Mouse (Mus musculus): ENCODE measurements around the gene Mipol1. TPM values are rescaled to one million over a fixed set of nuclear protein-coding genes. Genes with fewer than 3 reads are reported as not detected.

Gene Mipol1
- polyA plus RNA-seq (2014; fragmentation: Nextera tagmentation; extraction: Ambion mirVana), result 4.9 and 5.0 TPM in 2 replicates

- under 1% methylated on average over 58 of the region's 58 CpGs for WGBS
- peak within 1 kb of the TSS; percentile 69 for H3K4me2 ChIP-seq (replicated peaks)
- H3K27me3 ChIP-seq (ENCODE audit: control insufficient read depth, insufficient read depth, low read length), result no peaks in the 10 kb centered on the region
- no peaks in the 10 kb centered on the region for H3K36me3 ChIP-seq (replicated peaks; ENCODE audit: control insufficient read depth, insufficient read depth)
- H3K9ac ChIP-seq, result peak within 1 kb of the TSS; percentile 76
- DNase-seq (ENCODE audit: low spot score) (peak; percentile 94), ATAC-seq (ENCODE audit: low FRiP score) (peak; percentile 99)
- peak within 1 kb of the TSS; percentile 86 for H3K4me3 ChIP-seq (replicated peaks; ENCODE audit: low read length)
- H3K9me3 ChIP-seq (ENCODE audit: control insufficient read depth, low read length), result no peaks in the 10 kb centered on the region
- H3K27ac ChIP-seq, result peak within 1 kb of the TSS; percentile 83
- peaks cover 10% of the 10 kb centered on the region for H3K4me1 ChIP-seq (replicated peaks; ENCODE audit: control insufficient read depth, insufficient read depth, low read length)
These were observed at the start of gene Mipol1, which contains the start of gene Prps1l3 for GRCm38 (mm10) chr12:57230192-57230706. Mipol1 (plus strand) TSS chr12:57230427. Prps1l3 (plus strand) TSS chr12:57230412.

GRCm38 (mm10) chr12:57184401-57185147, 45.7 kb upstream of the Mipol1 start:
- Histone ChIP-seq H3K4me3 (replicated peaks; ENCODE audit: low read length) (no peak overlapping the region), H3K9me3 (ENCODE audit: control insufficient read depth, low read length) (no peaks in the 10 kb centered on the region), H3K27ac (no peak overlapping the region), H3K27me3 (ENCODE audit: control insufficient read depth, insufficient read depth, low read length) (no peaks in the 10 kb centered on the region), H3K4me2 (replicated peaks) (no peak overlapping the region), H3K4me1 (replicated peaks; ENCODE audit: control insufficient read depth, insufficient read depth, low read length) (no peaks in the 10 kb centered on the region), H3K36me3 (replicated peaks; ENCODE audit: control insufficient read depth, insufficient read depth) (no peaks in the 10 kb centered on the region), H3K9ac (no peak overlapping the region)
- 66% methylated on average over 2 of the region's 2 CpGs for WGBS
- ATAC-seq (ENCODE audit: low FRiP score), result no peak
- DNase-seq (ENCODE audit: low spot score), result peak; percentile 62

DNA sequence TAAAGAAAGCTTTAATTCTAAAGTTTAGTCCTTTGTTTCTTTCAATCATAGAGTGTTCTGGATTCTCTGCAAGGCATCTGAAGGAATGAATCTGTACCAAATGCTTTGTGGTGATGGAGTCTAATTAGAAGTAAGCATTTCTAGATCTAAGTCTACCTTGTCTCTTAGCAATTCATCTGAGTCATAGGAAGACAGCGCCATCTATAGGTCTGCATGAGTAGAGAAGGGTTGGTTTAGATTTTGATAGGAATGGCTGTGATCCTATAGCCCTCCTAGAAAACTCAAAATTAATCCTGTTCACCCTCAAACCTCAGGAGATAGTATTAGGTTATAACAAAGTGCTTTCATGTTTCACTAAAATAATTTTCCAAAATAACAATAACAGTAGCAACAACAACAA, 44.8 kb upstream of the Mipol1 start:
- no peak for DNase-seq (ENCODE audit: low spot score)
- WGBS, result 0% methylated on average over 1 of the region's 1 CpGs
- H3K27ac ChIP-seq, result no peak overlapping the region

DNA sequence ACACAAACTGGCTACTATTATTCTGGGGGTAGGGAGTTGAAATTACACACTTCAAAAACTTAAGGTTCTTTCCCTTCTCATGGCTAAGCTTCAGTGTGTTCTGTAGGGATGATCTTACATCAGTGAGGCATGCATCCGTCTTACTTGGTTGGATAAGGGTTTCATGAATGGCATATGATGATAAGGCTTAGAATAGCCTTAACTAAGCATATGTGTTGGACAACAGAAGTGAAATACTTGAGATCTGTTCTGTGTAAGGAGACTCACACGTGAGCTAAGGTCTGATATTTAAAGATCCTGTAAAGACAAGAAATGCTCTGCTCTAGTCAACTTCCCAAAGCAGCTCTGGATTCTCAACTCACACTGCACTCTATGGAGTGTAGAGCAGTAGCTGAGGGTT, 44.1 kb upstream of the Mipol1 start:
- WGBS, result 84% methylated on average over 2 of the region's 2 CpGs
- H3K4me2 ChIP-seq (replicated peaks), result no peak overlapping the region
- no peak for ATAC-seq (ENCODE audit: low FRiP score)

More for the DNA sequence above, 44.8 kb upstream of the Mipol1 start:
- H3K4me3 ChIP-seq (replicated peaks; ENCODE audit: low read length), result no peak overlapping the region
- no peaks in the 10 kb centered on the region for H3K27me3 ChIP-seq (ENCODE audit: control insufficient read depth, insufficient read depth, low read length)
- no peaks in the 10 kb centered on the region for H3K36me3 ChIP-seq (replicated peaks; ENCODE audit: control insufficient read depth, insufficient read depth)
- no peak overlapping the region for H3K9ac ChIP-seq
- no peak for ATAC-seq (ENCODE audit: low FRiP score)
- no peak overlapping the region for H3K4me2 ChIP-seq (replicated peaks)
- no peaks in the 10 kb centered on the region for H3K4me1 ChIP-seq (replicated peaks; ENCODE audit: control insufficient read depth, insufficient read depth, low read length)
- H3K9me3 ChIP-seq (ENCODE audit: control insufficient read depth, low read length), result no peaks in the 10 kb centered on the region

GRCm38 (mm10) chr12:57187032-57187431, 43.2 kb upstream of the Mipol1 start:
- no peak for DNase-seq (ENCODE audit: low spot score)
- no peak overlapping the region for H3K9ac ChIP-seq
- no peaks in the 10 kb centered on the region for H3K36me3 ChIP-seq (replicated peaks; ENCODE audit: control insufficient read depth, insufficient read depth)
- H3K4me2 ChIP-seq (replicated peaks), result no peak overlapping the region
- no peaks in the 10 kb centered on the region for H3K27me3 ChIP-seq (ENCODE audit: control insufficient read depth, insufficient read depth, low read length)
- no peak for ATAC-seq (ENCODE audit: low FRiP score)
- no peak overlapping the region for H3K4me3 ChIP-seq (replicated peaks; ENCODE audit: low read length)
- no peaks in the 10 kb centered on the region for H3K4me1 ChIP-seq (replicated peaks; ENCODE audit: control insufficient read depth, insufficient read depth, low read length)
- H3K9me3 ChIP-seq (ENCODE audit: control insufficient read depth, low read length), result no peaks in the 10 kb centered on the region
- H3K27ac ChIP-seq, result no peak overlapping the region
- 88% methylated on average over 4 of the region's 4 CpGs for whole genome bisulfite sequencing

More for the DNA sequence above, 44.1 kb upstream of the Mipol1 start:
- Histone ChIP-seq H3K9me3 (ENCODE audit: control insufficient read depth, low read length) (no peaks in the 10 kb centered on the region), H3K9ac (no peak overlapping the region), H3K27me3 (ENCODE audit: control insufficient read depth, insufficient read depth, low read length) (no peaks in the 10 kb centered on the region), H3K4me1 (replicated peaks; ENCODE audit: control insufficient read depth, insufficient read depth, low read length) (no peaks in the 10 kb centered on the region), H3K36me3 (replicated peaks; ENCODE audit: control insufficient read depth, insufficient read depth) (no peaks in the 10 kb centered on the region), H3K4me3 (replicated peaks; ENCODE audit: low read length) (no peak overlapping the region), H3K27ac (no peak overlapping the region)
- no peak for DNase-seq (ENCODE audit: low spot score)

DNA sequence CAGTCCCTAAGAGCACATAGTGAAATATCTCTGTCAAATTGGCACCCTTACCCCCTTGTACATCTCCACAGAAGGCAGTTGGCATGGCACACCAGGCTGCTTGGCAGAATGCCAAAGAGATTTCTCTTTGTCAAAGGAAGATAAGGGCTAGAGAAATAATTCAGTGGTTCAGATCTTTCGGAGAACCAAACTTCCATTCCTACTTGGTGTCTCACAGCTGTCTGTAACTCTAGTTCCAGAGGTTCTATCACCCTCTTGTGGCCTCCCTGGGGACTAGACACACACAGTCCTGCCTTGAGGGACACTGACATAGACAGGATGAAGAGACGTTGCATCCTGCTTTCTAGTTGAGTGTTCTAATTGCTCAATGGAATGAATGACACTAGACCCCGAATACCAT, 35.6 kb upstream of the Mipol1 start:
- Histone ChIP-seq H3K27ac (no peak overlapping the region), H3K9ac (no peak overlapping the region), H3K4me2 (replicated peaks) (no peak overlapping the region), H3K9me3 (ENCODE audit: control insufficient read depth, low read length) (no peaks in the 10 kb centered on the region), H3K36me3 (replicated peaks; ENCODE audit: control insufficient read depth, insufficient read depth) (no peaks in the 10 kb centered on the region), H3K27me3 (ENCODE audit: control insufficient read depth, insufficient read depth, low read length) (peaks cover 23% of the 10 kb centered on the region), H3K4me1 (replicated peaks; ENCODE audit: control insufficient read depth, insufficient read depth, low read length) (0 out of 2 replicates have a peak, but pooled peaks cover 7% of the 10 kb centered on the region), H3K4me3 (replicated peaks; ENCODE audit: low read length) (no peak overlapping the region)
- 27% methylated on average over 3 of the region's 3 CpGs for WGBS
- DNase-seq (ENCODE audit: low spot score) (peak; percentile 45), ATAC-seq (ENCODE audit: low FRiP score) (no peak)

- Histone ChIP-seq H3K4me3 (replicated peaks; ENCODE audit: low read length) (peak overlapping the region; percentile 42), H3K36me3 (replicated peaks; ENCODE audit: control insufficient read depth, insufficient read depth) (no peaks in the 10 kb centered on the region), H3K4me2 (replicated peaks) (peak overlapping the region; percentile 71), H3K9me3 (ENCODE audit: control insufficient read depth, low read length) (no peaks in the 10 kb centered on the region), H3K27me3 (ENCODE audit: control insufficient read depth, insufficient read depth, low read length) (peaks cover 23% of the 10 kb centered on the region), H3K27ac (no peak overlapping the region), H3K9ac (no peak overlapping the region), H3K4me1 (replicated peaks; ENCODE audit: control insufficient read depth, insufficient read depth, low read length) (0 out of 2 replicates have a peak, but pooled peaks cover 7% of the 10 kb centered on the region)
- ATAC-seq (ENCODE audit: low FRiP score) (no peak), DNase-seq (ENCODE audit: low spot score) (no peak)
- WGBS, result 6% methylated on average over 8 of the region's 8 CpGs
These were observed 34.0 kb upstream of the Mipol1 start for GRCm38 (mm10) chr12:57196286-57196607.

DNA sequence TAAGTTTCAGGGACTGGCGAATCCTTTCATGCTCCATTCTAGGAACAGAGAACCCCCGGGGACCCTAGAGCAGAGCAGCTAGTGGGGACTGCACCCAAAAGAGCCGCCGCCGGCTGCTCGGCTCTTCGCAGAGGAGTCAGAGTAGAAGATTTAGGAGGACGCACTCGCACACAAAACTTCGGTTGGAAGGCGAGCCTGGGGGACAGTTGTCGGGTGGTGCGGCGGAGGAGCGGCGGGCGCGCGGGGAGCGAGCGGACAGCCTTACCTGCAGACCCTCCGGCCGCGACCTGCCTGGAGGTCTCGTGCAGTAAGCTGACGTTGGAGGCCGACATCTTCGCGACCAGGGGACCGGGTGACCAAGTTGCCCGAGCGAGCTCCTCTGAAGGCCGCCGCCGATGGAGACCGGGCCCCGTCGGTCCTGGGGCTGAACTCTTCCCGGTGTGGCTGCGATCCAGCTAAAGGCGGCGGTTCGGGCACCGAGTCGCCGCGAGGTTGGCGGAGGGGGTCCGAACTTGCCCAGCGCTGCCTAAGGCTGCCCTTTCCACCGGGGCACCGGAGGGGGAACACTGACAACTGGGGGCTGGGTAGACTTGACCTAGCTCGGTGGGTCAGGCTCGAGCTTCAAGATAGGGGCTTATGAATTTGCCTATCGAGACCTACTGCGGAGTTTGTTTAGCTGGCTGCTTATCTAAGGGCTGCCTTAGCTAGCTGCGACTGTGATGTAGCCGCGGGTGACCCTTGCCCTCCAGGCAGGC, 33.4 kb upstream of the Mipol1 start:
- under 1% methylated on average over 59 of the region's 59 CpGs for WGBS
- Histone ChIP-seq H3K9ac (peak overlapping the region; percentile 41), H3K4me3 (replicated peaks; ENCODE audit: low read length) (peak overlapping the region; percentile 42), H3K36me3 (replicated peaks; ENCODE audit: control insufficient read depth, insufficient read depth) (no peaks in the 10 kb centered on the region), H3K4me2 (replicated peaks) (peak overlapping the region; percentile 71), H3K27me3 (ENCODE audit: control insufficient read depth, insufficient read depth, low read length) (peaks cover 23% of the 10 kb centered on the region), H3K9me3 (ENCODE audit: control insufficient read depth, low read length) (no peaks in the 10 kb centered on the region), H3K27ac (no peak overlapping the region), H3K4me1 (replicated peaks; ENCODE audit: control insufficient read depth, insufficient read depth, low read length) (0 out of 2 replicates have a peak, but pooled peaks cover 7% of the 10 kb centered on the region)
- DNase-seq (ENCODE audit: low spot score) (no peak), ATAC-seq (ENCODE audit: low FRiP score) (peak; percentile 43)

GRCm38 (mm10) chr12:57197363-57198026, 32.7 kb upstream of the Mipol1 start, which contains the start of gene Slc25a21:
Slc25a21 (minus strand) TSS chr12:57197472.
- Histone ChIP-seq H3K4me3 (replicated peaks; ENCODE audit: low read length) (peak within 1 kb of the TSS; percentile 42), H3K27me3 (ENCODE audit: control insufficient read depth, insufficient read depth, low read length) (peaks cover 23% of the 10 kb centered on the region), H3K27ac (no peak within 1 kb of the TSS), H3K36me3 (replicated peaks; ENCODE audit: control insufficient read depth, insufficient read depth) (no peaks in the 10 kb centered on the region), H3K9ac (peak within 1 kb of the TSS; percentile 41), H3K4me1 (replicated peaks; ENCODE audit: control insufficient read depth, insufficient read depth, low read length) (0 out of 2 replicates have a peak, but pooled peaks cover 7% of the 10 kb centered on the region), H3K4me2 (replicated peaks) (peak within 1 kb of the TSS; percentile 71), H3K9me3 (ENCODE audit: control insufficient read depth, low read length) (no peaks in the 10 kb centered on the region)
- ATAC-seq (ENCODE audit: low FRiP score) (no peak), DNase-seq (ENCODE audit: low spot score) (no peak)
- 51% methylated on average over 10 of the region's 10 CpGs for WGBS

Data from hindbrain, embryonic 14.5 days (tissue).